Mouse (Mus musculus) lung, adult 2 months (tissue): ENCODE measurements around the gene Rnase2b.

Source experiments
- CTCF ChIP-seq: fragments of 200-500 bp; IDR thresholded peaks from 2 replicates; pipeline ENCODE4 v1.5.1; 2011; ENCODE audit warnings: mild to moderate bottlenecking, low read length, control low read depth; ENCODE audit not compliant: insufficient read depth
- POLR2A ChIP-seq: fragments of 200-500 bp; IDR thresholded peaks from 2 replicates; pipeline ENCODE4 v1.6.1; 2011; ENCODE audit warnings: low read depth, mild to moderate bottlenecking, control low read depth, low read length, borderline replicate concordance; ENCODE audit errors: extremely low read depth

- no peak for TF ChIP-seq CTCF
- TF ChIP-seq POLR2A, result no peak
Observed at GRCm38 (mm10) chr14:51143937-51144336, 18.1 kb upstream of the Rnase2b start.
